Mouse (Mus musculus) gastrocnemius, postnatal 36 days (tissue): Measurements from ENCODE around the gene Zmynd15. TPM values are rescaled to one million over a fixed set of nuclear protein-coding genes. Genes with fewer than 3 reads are reported as not detected.
"Not testable (repeated sequence)": the region's sequence is repeated elsewhere in the genome, so short reads cannot be mapped to it uniquely, and the experiment has no call there.

Source experiments
- DNase-seq, 2 experiments: peaks; one replicate each; pipeline ENCODE4 v3.0.0; 2022
- intact Hi-C: fragments of 180-260 bp; cut with DNase I; formaldehyde crosslinking; loops from one replicate; pipeline ENCODE4 v1.15.1; 2025
- total RNA-seq, 2 experiments: library from RNA; stranded (reverse); gene quantifications; 2 replicates each; pipeline ENCODE4 v1.2.3; 2021

Zmynd15 gene
- total RNA-seq, 2 experiments from 2014 or later = 0.10 to 0.61 TPM

DNA sequence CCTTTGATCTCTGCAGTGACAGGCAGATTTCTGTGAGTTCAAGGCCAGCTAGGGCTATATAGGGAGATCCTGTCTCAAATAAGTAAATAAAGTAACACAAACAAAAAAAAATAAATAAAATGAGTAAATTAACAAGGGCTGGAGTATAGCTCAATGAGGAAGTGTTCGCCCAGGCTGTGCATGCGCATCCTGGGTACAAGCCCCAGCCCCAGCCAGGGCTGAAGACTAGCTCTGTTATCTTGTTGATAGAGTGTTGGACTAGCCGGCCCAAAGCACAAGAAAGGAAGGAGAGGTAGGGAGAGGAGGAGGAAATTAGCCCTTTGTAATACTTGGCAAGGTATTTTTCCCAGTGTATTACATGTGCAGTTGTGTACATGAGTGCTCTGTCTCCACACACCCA lies 15.3 kb upstream of the Zmynd15 start:
- intact Hi-C loops = no loop called here
- DNase-seq = no peak

DNA sequence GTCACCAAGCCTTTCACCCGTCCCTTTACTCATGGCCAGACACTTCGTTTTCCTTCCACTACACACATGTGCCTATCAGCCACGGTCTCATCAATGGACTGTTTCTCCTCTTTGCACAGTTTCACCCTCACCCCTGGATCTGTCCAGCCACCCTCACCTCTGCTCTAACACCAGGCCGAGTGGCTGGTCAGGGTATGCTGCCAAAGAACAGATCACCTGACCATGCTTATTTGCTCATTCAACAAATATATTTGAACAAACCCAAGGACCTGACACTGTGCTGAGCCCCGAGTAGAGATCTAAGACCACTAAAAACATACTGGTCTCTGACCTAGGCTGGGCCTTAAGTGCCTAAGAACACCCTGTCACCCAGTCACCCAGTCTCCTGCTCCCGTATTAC lies 14.6 kb upstream of the Zmynd15 start:
- intact Hi-C loops = no loop called here
- no peak for DNase-seq

DNA sequence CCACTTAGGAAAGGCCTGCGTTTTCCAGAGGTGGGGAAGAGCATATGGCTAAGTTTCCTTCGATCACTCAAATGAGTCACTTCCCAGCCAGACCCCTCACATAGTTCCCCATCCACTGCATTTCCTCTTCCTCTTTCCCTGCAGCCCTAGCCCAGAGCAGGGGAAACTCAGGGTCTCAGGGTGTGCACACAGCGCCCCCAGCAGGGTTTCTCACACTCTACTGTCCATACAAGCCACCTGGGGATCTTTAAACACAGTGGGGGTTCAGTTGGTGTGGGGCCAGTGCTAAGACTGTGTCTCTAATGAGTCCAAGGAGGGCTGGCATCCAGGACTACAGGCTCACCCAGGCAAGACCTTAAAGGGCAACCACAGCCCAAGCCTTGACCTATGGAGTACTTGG lies 12.5 kb upstream of the Zmynd15 start:
- no peak for DNase-seq
- intact Hi-C loops = no loop called here

DNA sequence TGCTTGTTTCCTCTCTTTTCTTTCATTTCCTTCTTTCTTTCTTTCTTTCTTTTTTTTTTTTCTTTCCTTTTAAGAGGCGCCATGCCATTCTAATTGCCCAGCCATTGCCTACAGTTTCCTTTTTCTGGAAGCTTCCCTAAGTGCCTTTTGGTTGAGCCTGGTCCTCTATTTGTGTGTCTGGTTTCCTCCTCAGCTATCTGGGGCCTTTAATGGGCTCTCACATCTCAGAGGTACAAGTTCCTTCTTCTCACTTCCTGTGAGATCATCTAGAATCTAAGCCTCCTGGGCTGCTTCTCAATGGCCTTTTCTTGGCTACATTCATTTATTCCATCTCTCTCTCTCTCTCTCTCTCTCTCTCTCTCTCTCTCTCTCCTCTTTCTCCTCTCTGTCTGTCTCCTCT lies 11.9 kb upstream of the Zmynd15 start:
- no peak for DNase-seq
- intact Hi-C loops = no loop called here

DNA sequence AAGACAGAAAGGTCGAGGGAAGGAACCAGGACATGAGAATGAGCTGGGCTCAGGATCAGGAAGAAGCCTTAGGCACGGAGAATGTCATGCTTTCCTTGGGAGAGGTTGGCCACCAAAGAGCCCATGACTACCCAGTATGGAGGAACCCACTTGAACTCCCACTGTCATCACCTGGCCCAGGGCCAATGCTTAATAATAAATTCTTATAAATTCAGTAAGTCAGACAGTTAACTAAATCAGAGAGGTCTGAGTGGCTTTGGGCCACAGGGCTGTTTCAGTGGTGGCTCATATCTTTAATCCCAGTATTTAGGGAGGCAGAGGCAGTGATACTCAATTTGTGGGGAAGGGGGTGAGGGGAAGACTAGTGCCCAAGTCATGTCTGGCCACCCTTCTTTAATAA lies 8.3 kb upstream of the Zmynd15 start:
- no peak for DNase-seq
- intact Hi-C loops = no loop called here

DNA sequence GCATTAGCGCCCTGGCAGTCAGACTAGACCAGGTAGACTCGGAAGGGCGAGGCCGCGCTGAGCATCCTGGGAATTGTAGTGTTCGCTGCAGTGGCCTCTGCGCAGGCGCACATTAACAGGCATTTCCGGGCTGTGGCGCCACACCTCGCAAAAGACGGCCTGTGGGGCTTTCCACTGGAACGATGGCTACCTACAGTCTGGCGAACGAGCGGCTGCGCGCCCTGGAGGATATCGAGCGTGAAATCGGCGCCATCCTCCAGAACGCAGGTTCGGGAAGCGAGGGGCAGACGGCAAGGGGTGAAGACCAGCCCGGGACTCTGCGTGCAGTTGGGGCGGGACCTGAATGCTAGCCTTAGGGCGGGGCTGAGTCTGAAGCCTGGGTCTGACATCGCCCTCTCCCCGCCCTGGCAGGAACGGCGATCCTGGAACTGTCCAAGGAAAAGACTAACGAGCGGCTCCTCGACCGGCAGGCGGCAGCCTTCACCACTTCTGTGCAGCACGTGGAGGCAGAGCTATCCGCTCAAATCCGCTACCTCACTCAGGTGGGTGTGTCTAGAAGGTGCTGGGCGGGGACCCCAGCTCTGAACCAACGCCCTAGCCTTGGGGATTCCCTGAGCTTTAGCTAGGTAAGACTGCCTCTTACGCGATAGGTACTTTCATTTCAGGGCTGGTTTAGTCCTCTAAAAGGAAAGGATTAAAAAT lies 7.3 kb upstream of the Zmynd15 start, which contains the start of gene Med11:
Gene Med11 (plus strand): TSS at position 123 of the 702 bp plus-strand sequence.
- intact Hi-C loops = no loop called here
- peak; percentile 97 for DNase-seq

DNA sequence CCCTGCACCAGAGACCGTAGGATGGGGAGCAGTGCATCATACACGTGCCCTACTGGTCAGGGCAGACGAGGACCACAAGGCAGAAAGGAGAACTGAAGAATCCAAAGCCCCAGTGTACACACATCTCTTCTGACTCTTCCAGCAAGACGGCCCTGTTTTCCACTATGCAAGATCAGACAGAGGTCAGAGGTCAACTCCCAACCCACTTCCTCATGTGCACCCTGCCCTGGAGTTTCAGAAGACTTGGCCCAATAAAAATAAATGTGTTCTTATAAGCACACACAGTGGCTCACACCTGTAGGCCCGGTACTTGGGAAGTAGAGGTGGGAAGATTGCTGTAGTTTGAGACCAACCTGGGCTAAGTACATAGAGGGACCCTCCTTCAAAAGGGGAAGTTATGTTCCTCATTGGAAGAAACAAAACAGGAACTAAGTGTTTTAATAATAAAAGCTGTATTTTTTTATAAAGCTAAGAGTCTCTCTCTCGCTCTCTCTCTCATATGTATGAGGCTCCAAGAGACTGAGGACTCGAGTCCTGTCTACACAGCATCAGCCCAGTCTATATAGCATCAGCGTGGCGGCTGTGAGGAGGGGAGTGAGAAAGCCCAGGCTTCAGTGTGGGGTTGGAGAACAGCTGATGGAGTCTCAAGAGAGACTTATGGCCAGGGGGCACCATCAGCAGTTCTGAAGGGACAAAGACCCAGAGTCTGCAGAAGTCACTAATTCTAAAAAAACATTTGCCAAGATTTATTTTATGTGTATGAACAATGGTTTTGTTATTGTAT lies 5.8 kb upstream of the Zmynd15 start:
- intact Hi-C loops = loop anchor here (2.0 kb wide), 1 partner anchor 45 kb away; no protein-coding TSS in a partner anchor

DNA sequence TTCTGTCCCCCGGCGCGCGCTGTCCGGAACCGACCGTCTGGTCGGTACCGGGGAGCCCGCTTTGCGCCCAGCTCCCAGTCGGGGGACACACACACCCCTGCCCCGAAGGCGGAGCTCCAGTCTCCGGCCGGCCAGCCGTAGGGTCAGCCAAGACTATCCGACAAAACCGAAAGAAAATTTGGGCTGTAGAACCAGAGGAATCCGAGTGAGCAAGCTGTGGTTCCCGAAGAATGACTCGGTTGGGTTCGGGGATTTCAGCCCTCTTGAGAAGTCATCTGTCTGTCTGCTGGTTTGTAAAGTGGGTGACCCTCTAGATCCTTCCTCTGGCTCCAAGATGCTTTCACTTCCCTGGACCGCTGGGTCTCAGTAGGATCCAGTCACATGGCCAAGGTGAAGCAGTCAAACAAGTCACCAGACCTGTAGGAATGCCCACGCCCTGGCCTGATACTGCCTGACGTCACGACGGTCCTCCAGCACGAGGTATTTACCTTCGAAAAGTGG lies 418 bp downstream of the Zmynd15 start, which contains the start of gene Cxcl16:
Gene Cxcl16 (minus strand): TSS at position 384 of the 501 bp plus-strand sequence.
- DNase-seq = peak; percentile 42 to 51
- intact Hi-C loops = loop anchor here (2.0 kb wide), 1 partner anchor 45 kb away; the partner anchor contains the start of gene Tm4sf5

More for the DNA sequence above, 5.8 kb upstream of the Zmynd15 start:
- DNase-seq = no peak

DNA sequence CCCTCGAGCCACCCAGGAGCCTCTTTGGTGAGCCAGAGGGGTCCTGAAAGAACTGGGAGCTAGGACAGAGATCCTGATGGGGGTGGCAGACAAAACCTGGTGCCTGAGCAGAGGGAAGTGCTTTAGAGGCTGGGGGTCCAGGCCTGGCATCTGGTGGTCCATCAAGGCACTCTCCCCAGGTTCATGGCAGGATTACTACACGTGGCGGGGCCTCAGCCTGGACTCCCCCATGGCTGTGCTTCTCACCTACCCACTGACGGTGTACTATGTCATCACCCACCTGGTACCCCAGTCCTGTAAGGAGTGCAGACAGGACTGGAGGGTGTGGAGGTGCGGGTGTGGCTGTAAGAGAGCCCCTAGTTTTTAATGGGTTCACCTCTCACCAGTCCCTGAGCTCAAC lies 4.7 kb downstream of the Zmynd15 start:
- intact Hi-C loops = no loop called here
- DNase-seq = no peak

DNA sequence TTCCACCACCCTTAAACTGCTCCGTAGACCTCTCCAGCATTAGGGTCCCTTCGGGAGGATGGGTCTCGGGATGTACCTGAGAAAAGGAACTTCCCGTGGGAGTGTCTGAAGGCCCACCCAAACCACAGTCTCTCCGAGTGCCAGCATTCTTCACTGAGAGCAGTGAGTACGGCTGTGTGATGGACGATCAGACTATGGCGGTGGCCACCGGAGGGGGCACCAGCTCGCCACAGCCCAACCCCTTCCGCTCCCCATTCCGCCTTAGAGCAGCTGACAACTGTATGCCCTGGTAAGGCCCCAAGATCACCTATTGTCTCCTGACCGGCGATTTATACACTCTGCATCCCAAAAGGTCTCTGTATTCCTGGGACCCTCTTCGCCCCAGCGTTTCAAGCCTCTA lies 6.0 kb downstream of the Zmynd15 start:
- no peak for DNase-seq
- intact Hi-C loops = no loop called here

DNA sequence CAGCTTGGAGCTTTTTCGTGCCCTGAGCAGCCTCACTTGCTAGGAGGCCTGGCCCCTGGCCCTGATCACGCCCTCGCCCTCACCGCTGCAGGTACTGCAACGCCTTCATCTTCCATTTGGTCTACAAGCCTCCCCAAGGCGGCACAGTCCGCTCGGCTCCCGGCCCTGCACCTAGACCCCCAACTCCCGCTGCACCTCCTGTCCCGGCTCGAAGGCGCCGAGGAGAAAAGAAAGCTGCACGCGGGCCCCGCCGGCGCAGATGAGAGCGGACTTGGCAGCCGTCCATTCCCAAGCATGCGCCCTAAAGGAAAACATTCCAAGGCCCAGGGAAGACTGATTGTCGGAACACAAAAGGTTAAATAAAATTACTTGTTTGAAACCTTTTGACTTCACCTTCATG lies 6.6 kb downstream of the Zmynd15 start:
- DNase-seq = no peak
- intact Hi-C loops = no loop called here

DNA sequence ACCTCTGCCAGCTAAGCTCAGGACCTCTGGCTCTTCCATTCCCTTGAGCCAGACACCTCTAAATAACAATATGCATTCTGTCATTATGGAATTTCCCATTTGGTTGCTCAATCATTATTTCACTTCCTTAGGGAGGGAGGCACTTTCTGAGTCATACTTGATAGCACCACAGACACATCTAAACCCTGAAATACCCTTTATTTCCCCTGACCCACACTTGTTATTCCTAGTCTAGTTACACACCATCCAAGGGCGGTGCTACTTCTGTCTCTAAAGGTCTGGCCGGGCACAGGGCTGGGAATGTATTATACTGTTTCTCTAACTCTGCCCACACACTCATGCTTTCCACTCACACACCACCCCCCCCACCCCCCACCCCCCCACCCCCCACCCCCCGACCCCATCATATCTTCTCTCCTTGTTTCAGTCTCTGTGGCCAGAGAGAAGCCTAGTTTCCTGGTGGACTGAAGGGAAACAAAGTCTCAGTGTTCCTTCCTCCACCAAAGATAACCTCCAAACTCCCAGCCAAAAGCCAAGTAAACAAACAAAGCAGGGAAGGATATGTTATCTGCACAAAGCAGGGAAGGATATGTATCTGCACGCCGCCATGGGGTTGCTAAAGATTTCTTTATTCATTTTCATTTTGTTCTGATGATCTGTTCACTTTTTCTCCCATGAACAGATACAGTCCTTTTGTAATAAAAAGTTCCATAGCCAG lies 8.8 kb downstream of the Zmynd15 start:
- intact Hi-C loops = no loop called here
- DNase-seq = no peak

DNA sequence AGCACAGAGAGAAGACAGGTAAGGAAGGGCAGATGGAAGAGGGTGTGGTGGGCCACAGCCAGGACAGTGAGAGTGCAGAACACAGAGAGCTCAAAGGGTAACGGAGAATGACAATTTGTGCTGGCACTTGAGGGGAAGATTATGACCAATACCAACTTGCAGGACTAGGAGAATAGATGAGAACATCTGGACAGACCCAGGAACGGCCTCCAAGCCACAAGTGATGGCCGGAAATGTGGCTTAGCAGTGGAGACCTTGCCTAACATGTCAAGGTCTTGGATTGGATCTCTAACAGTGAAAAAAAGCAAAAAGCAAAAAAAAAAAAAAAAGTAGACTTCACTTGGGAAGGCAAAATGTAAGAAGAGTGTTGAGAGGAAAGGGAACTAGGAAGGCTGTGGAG lies 10.5 kb downstream of the Zmynd15 start:
- no peak for DNase-seq
- intact Hi-C loops = no loop called here

DNA sequence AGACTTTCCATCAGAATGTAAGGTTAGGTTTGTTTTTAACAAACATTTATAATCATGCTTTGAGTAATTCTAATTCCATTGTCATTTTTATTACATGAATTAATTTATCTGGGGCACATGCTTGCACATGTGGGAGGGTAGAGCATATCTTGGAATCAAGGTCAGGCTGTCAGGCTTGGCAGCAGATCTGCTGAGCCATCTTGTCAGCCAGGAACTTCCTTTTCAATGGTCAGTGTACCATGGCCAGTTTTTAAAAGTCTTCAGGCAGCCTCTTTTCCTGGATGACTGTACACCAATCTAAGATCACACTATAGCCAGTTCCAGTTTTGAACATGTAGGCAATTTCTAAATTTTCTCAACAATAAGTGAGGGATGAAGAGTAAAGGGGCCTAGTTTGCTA lies 13.5 kb downstream of the Zmynd15 start:
- DNase-seq = no peak
- intact Hi-C loops = no loop called here

DNA sequence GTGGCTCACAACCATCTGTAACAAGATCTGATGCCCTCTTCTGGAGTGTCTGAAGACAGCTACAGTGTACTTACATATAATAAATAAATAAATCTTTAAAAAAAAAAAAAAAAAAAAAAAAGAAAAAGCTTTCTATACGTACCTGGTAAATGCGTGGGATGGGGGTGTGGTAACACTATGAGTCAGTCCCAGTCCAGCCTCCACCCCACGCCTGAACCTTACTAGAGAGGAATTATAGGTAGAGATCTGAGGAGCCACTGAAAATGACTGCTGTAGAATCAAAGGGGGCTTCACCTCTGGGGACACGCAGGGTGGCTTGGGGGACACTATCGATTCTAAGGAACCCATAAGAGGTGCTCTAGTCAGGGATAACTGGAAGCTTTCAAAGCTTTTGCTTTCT lies 14.1 kb downstream of the Zmynd15 start:
- DNase-seq, intact Hi-C loops: not testable (repeated sequence)

DNA sequence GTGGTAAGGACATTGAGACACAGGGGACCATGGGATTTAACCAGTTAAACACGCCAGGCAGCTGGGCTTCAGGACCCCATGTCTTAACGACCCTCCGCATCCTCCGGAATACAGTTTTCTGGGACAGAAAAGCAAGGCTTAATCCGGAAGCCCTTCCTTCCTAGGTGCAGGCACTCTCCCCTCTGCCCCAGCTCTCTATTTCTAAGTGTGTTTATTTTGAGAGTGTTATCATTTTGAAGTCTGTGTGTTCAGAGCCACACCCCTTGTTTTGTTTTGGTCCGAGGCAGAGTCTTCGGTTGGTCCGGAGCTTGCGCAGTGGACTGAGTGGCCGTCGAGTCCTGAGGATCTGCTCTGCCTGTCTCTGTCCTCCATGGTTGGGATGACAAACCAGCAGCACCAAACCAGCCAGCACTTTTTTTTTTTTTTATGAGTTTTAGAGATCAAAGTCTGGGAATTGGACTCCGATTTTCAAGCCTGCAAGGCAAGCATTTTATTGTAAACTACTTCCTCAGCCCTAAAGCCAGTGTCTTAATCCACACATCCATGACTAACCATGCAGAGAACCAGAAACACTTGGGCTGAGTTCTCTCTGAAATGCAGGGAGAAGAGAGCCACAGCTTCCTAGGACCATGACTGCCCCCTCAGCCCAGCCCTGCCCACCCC lies 15.8 kb downstream of the Zmynd15 start:
- DNase-seq = no peak
- intact Hi-C loops = no loop called here

DNA sequence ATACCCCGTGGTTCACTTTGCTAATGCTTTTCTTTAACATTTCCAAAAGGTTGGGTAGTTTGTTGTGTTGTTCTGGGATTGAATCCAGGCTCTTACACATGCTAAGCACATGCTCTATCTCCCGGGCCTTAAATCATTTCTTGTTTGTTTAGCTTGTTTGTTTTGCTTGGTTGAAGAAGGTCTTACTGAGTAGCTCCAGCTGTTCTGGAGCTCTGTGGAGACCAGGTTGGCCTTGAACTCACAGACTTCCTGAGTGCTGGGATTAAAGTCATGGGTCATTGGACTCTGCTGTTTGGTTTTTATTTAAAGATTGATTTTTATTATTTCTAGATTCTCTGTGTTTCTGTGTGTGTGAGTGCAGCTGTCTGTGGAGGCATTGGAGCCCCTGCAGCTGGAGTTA lies 26.3 kb downstream of the Zmynd15 start:
- intact Hi-C loops = no loop called here
- no peak for DNase-seq

DNA sequence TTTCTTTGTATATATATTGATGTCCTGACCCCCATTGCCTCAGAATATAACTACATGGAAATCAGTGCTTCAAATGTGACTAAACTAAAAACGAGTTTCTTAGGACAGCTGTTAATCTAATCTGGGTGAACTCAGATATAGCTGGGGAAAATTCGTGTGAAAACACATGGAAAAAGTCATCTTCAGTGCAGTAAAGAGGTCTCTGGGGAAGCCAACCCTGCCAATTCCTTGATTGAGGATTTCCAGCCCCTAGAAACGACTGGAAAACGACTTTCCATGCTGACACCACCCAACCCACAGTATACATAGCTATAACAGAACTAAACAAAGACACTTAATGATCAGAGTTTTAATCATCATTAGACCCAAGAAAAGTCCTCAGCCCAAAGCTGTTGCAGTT lies 28.6 kb downstream of the Zmynd15 start:
- DNase-seq = peak in 1 of 2 experiments; percentile 24

DNA sequence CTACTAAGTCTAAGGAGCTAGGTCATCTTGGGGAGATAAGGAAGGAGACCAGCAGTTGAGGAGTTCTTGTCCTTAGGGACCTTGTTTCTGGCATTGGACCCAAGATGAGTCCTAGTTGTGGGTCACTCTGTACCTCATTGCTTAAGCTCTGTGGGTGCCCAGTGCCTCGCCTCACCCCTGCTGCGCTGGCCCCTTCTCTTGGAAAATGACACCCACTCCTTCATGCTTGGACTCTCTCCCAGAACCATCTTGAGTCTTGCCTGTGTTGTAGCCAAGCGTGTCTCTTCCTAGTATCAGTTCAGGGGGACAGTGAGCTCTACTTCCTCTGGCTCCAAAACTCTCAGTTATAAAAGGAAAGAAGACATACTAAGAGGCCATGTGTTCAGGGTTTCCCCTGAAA lies 29.9 kb downstream of the Zmynd15 start:
- intact Hi-C loops = no loop called here
- DNase-seq = peak; percentile 27 to 41

More for the DNA sequence above, 28.6 kb downstream of the Zmynd15 start:
- intact Hi-C loops = no loop called here

DNA sequence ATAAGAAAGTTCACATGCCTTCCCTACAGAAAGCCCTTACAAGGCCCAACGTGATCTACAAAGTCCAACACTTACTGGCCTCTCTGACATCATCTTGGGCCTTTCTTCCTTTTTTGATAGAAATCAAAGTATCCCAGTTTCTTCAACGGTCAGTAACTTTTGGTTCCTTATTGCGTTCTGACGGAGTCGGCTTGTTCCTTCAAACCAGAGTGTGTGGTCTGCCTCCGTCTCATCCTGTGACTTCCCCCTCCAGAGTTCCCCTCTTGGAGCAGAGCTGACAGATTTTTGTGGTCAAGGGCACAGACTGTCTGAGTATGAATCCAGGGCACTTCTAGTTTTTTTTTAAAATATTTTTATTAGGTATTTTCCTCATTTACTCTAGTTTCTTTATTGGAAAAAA lies 30.5 kb downstream of the Zmynd15 start:
- intact Hi-C loops = no loop called here

More for the DNA sequence above, 30.5 kb downstream of the Zmynd15 start:
- DNase-seq = no peak
